Mouse (Mus musculus): ENCODE data around the gene Pias3. TPM values are rescaled to one million over a fixed set of nuclear protein-coding genes. Genes with fewer than 3 reads are reported as not detected.
"Not testable (repeated sequence)": the region's sequence is repeated elsewhere in the genome, so short reads cannot be mapped to it uniquely, and the experiment has no call there.

The Pias3 gene
- total and polyA plus RNA-seq, 2 experiments from 2014 or later: 29.8 to 32.9 TPM

DNA sequence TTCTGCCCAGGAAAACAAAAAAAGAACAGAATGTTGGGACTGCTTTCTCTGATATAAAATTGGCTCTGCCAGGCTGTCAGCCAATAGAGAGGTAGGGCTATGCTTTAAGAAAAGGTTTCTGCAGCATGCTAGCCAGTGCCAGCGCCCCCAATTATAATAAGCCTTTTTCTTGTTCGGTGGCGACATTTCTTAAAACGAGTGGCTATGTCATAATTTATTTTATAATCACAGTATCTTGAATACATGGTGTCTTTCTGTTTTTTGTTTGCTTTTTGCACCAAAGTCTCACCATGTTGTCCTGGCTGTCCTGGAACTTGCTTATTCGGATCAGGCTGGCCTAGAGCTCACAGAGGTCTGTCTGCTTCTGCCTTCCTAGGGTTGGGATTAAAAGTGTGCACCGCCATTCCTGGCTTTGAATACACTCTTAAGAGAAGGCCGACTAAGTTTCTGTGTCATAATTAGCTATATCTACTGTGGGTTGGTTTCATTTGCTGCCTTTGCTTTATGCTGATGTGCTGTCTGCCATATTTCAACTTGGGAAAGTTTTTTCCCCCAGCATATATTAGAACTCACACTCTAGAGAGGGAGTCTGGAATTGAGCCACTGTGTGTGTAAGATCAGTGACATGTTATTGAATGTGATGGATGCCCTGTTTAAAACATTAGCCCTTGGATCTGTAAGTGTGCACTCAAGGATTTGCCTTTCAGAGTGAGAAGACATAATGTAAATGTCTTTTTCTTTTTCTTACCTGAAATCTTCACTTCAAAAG, 32.6 kb downstream of the Pias3 start:
- Histone ChIP-seq H3K4me3 (ENCODE audit: low read depth, low read length) (peak overlapping the region; percentile 56), H3K27ac (ENCODE audit: low read depth, low read length) (no peak overlapping the region), H3K4me1 (ENCODE audit: insufficient read depth) (peaks cover 11% of the 10 kb centered on the region; the same call in 1 of the 2 replicates), H3K27me3 (ENCODE audit: insufficient read depth, low read length) (no peaks in the 10 kb centered on the region), H3K36me3 (ENCODE audit: insufficient read depth) (0 out of 2 replicates have a peak, but pooled peaks cover 1% of the 10 kb centered on the region), H3K4me2 (ENCODE audit: low read depth) (peak overlapping the region; percentile 64), H3K9me3 (ENCODE audit: low read length) (no peaks in the 10 kb centered on the region), H3K9ac (peak overlapping the region; percentile 70)
- TF ChIP-seq CTCF (IDR thresholded peaks at IDR 0.05; ENCODE audit: low read depth): no peak
- ATAC-seq (no peak), DNase-seq (no peak)
- 22% methylated on average over 7 of the region's 7 CpGs for WGBS

DNA sequence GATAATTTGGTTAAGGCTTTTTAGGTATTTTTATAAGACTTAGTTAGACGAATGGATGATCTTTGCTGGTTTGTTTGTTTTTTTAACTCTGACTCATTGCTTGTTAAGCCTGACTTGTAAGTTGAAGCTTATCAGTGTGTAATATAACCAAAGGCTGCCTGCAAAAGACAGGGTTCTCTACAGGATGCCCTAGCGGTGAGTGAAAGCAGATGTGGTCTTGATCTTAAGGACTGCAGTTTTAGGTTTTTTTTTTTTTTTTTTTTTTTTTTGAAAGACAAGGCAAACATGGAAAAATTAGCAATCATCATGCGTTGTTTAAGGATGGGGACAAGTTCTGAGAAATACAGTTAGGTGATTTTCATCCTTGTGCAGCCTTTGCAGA, 33.2 kb downstream of the Pias3 start:
- no peak overlapping the region; the same call in 1 of the 2 replicates for H3K4me2 ChIP-seq (ENCODE audit: low read depth)
- no peaks in the 10 kb centered on the region for H3K36me3 ChIP-seq (ENCODE audit: insufficient read depth)
- 87% methylated on average over 3 of the region's 3 CpGs for WGBS
- no peak for TF ChIP-seq CTCF (IDR thresholded peaks at IDR 0.05; ENCODE audit: low read depth)
- ATAC-seq (no peak), DNase-seq (no peak)
- no peaks in the 10 kb centered on the region for H3K9me3 ChIP-seq (ENCODE audit: low read length)
- H3K4me1 ChIP-seq (ENCODE audit: insufficient read depth): peaks cover 11% of the 10 kb centered on the region; the same call in 1 of the 2 replicates
- H3K27me3 ChIP-seq (ENCODE audit: insufficient read depth, low read length): no peaks in the 10 kb centered on the region
- no peak overlapping the region for H3K9ac ChIP-seq
- no peak overlapping the region for H3K4me3 ChIP-seq (ENCODE audit: low read depth, low read length)
- no peak overlapping the region for H3K27ac ChIP-seq (ENCODE audit: low read depth, low read length)

DNA sequence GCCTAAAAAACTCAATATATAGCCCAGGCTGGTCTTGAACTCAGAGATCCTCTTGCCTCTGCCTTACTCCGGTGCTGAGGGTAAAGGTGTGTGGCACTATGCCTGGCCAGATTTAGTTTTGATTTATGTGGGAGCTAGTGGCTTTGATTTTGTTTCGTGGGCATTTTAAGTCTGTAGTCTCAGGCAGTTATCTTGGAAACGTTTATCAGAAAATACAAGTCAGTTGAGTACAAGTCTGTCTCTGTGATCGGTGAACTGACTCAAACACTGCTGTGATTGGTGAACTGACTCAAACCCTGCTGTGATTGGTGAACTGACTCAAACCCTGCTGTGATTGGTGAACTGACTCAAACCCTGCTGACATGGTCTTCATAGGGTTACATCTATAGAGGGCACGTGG, 34.6 kb downstream of the Pias3 start:
- Histone ChIP-seq H3K4me2 (ENCODE audit: low read depth) (no peak overlapping the region), H3K4me1 (ENCODE audit: insufficient read depth) (peaks cover 11% of the 10 kb centered on the region; the same call in 1 of the 2 replicates), H3K27ac (ENCODE audit: low read depth, low read length) (no peak overlapping the region), H3K9me3 (ENCODE audit: low read length) (no peaks in the 10 kb centered on the region), H3K27me3 (ENCODE audit: insufficient read depth, low read length) (no peaks in the 10 kb centered on the region), H3K9ac (no peak overlapping the region), H3K4me3 (ENCODE audit: low read depth, low read length) (no peak overlapping the region), H3K36me3 (ENCODE audit: insufficient read depth) (no peaks in the 10 kb centered on the region)
- 76% methylated on average over 5 of the region's 5 CpGs for WGBS
- ATAC-seq (no peak), DNase-seq (no peak)
- TF ChIP-seq CTCF (IDR thresholded peaks at IDR 0.05; ENCODE audit: low read depth): no peak

DNA sequence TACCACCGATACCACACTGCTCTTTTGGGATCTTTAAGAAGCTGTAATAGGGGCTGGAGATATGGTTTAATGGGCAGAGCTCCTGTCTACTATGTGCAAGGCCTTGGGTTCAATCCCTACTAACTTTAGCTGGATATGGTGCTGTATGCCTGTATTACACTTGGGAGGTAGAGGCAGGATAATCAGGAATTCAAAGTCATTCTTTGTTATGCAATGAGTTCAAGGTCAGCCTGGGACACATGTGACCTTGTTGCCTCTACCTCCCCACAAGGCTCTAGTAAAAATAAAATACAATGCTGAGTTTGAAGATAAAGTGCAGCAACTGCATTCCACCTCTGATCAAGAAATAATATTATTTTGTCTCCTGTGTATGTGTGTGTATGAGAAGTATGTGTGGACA, 37.8 kb downstream of the Pias3 start:
- no peak for DNase-seq
- Histone ChIP-seq H3K27me3 (ENCODE audit: insufficient read depth, low read length) (no peaks in the 10 kb centered on the region), H3K4me1 (ENCODE audit: insufficient read depth) (peaks cover under 1% of the 10 kb centered on the region; the same call in 1 of the 2 replicates), H3K27ac (ENCODE audit: low read depth, low read length) (no peak overlapping the region), H3K9me3 (ENCODE audit: low read length) (no peaks in the 10 kb centered on the region), H3K4me2 (ENCODE audit: low read depth) (no peak overlapping the region), H3K9ac (no peak overlapping the region), H3K4me3 (ENCODE audit: low read depth, low read length) (no peak overlapping the region), H3K36me3 (ENCODE audit: insufficient read depth) (no peaks in the 10 kb centered on the region)
- ATAC-seq: no peak
- no peak for TF ChIP-seq CTCF (IDR thresholded peaks at IDR 0.05; ENCODE audit: low read depth)
- WGBS: 97% methylated on average over 1 of the region's 1 CpGs

DNA sequence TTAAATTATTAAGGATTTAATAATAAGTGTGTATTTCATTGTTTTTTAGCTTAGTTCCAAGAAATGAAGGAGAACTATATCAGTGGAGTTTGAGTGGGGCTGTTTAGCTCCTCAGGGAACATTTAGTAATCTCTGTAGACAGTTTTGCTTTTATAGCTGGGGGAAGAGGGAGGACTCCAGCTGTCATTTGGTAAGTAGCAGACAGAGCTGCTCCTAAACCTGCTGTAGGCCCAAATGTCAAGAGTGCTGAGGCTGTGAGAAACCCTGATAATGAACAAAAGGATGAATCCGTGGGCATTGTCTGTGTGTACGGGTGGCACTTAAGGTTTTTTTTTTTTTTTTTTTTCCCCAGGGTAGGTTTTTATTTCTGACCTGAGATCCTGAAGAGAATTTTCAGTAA, 39.0 kb downstream of the Pias3 start:
- Histone ChIP-seq H3K27me3 (ENCODE audit: insufficient read depth, low read length) (no peaks in the 10 kb centered on the region), H3K36me3 (ENCODE audit: insufficient read depth) (no peaks in the 10 kb centered on the region), H3K9me3 (ENCODE audit: low read length) (no peaks in the 10 kb centered on the region), H3K4me1 (ENCODE audit: insufficient read depth) (no peaks in the 10 kb centered on the region; the same call in 1 of the 2 replicates), H3K9ac (no peak overlapping the region), H3K4me3 (ENCODE audit: low read depth, low read length) (no peak overlapping the region), H3K4me2 (ENCODE audit: low read depth) (no peak overlapping the region), H3K27ac (ENCODE audit: low read depth, low read length) (no peak overlapping the region)
- no peak for ATAC-seq
- no peak for TF ChIP-seq CTCF (IDR thresholded peaks at IDR 0.05; ENCODE audit: low read depth)
- no peak for DNase-seq
- 91% methylated on average over 2 of the region's 2 CpGs for WGBS

DNA sequence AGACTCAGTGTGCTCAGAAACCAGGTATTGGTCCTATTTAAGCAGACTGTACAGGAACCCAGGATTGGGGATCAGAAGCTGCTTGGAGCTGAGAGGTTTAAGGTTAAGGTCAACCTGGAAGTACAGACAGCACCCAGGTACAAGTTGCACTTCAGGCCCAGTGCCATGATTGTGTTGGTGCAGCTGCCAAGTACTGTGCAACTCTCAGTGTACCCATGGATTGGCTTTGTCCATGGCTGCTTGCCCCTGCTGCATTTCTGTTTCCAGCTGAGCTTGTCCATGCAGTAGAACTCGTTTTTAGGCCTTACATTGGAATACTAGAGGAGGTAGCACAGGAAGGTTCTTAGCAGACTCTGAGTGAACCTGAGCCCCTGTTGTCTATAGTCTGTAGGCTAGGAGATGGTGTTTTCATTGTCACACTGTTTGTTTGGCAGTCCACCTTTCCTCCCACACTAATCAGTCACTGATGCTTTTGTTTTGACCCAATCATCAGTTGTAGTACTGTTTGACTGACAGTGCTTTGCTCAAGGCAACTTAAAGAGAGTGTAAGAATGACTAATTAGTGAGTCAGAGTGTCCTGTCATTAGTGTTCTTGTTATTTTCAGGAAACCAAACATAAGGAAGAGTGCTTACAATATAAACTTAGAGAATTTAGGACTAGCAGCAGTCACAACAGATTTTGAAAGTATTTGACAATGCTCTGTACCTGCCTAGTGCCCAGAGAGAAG, 41.0 kb downstream of the Pias3 start:
- ATAC-seq: no peak
- no peak for TF ChIP-seq CTCF (IDR thresholded peaks at IDR 0.05; ENCODE audit: low read depth)
- Histone ChIP-seq H3K27me3 (ENCODE audit: insufficient read depth, low read length) (no peaks in the 10 kb centered on the region), H3K36me3 (ENCODE audit: insufficient read depth) (no peaks in the 10 kb centered on the region), H3K27ac (ENCODE audit: low read depth, low read length) (no peak overlapping the region), H3K4me1 (ENCODE audit: insufficient read depth) (no peaks in the 10 kb centered on the region; the same call in 1 of the 2 replicates), H3K9ac (no peak overlapping the region), H3K9me3 (ENCODE audit: low read length) (no peaks in the 10 kb centered on the region), H3K4me2 (ENCODE audit: low read depth) (no peak overlapping the region), H3K4me3 (ENCODE audit: low read depth, low read length) (no peak overlapping the region)
- DNase-seq: no peak
- 27% methylated on average over 1 of the region's 1 CpGs for WGBS

DNA sequence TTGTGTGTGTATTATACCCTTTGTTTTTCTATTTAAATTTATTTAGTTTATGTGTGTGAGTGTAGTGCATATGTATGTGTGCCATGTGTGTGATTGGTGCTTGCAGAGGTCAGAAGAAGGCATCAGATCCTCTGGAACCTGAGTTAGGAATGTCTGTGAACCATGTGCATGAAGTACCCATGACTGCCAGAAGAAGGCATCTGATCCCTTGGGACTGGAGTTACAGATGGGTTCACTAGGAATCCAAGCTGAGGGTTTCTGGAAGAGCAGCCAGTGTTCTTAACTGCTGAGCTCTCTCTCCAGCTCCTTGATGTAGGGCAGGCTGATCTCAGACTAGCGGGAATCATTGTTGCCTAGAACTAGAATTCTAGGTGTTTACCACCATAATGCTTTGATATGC, 41.8 kb downstream of the Pias3 start:
- Histone ChIP-seq H3K27ac (ENCODE audit: low read depth, low read length) (no peak overlapping the region), H3K4me1 (ENCODE audit: insufficient read depth) (no peaks in the 10 kb centered on the region; the same call in 1 of the 2 replicates), H3K9ac (no peak overlapping the region), H3K27me3 (ENCODE audit: insufficient read depth, low read length) (no peaks in the 10 kb centered on the region), H3K36me3 (ENCODE audit: insufficient read depth) (no peaks in the 10 kb centered on the region), H3K4me3 (ENCODE audit: low read depth, low read length) (no peak overlapping the region), H3K9me3 (ENCODE audit: low read length) (no peaks in the 10 kb centered on the region), H3K4me2 (ENCODE audit: low read depth) (no peak overlapping the region)
- ATAC-seq (no peak), DNase-seq (no peak)
- peak; percentile 37 for TF ChIP-seq CTCF (IDR thresholded peaks at IDR 0.05; ENCODE audit: low read depth)
- WGBS: 95% methylated on average over 1 of the region's 1 CpGs

DNA sequence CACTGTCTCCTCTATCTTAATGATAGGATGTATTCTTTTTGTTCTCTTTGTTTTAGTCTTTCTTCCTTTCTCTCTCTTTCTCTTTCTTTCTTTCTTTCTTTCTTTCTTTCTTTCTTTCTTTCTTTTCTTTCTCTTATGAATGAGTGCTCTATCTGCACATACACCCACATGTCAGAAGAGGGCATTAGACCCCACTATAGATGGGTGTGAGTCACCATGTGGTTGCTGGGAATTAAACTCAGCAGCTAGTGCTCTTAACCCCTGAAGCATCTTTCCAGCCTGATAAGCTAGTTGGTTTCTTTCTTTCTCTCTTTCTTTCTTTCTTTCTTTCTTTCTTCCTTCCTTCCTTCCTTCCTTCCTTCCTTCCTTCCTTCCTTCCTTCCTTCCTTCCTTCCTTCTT, 44.1 kb downstream of the Pias3 start:
- not testable (repeated sequence) for H3K9me3 ChIP-seq (ENCODE audit: low read length); H3K9ac ChIP-seq; H3K4me3 ChIP-seq (ENCODE audit: low read depth, low read length); H3K4me2 ChIP-seq (ENCODE audit: low read depth); ATAC-seq; H3K27me3 ChIP-seq (ENCODE audit: insufficient read depth, low read length); DNase-seq; H3K27ac ChIP-seq (ENCODE audit: low read depth, low read length); H3K4me1 ChIP-seq (ENCODE audit: insufficient read depth); H3K36me3 ChIP-seq (ENCODE audit: insufficient read depth)
